Mouse (Mus musculus) kidney, postnatal 0 days (tissue): ENCODE results near the gene Esrrg. TPM values are rescaled to one million over a fixed set of nuclear protein-coding genes. Genes with fewer than 3 reads are reported as not detected.

ENCODE experiments used
- ATAC-seq: fragments of 200-750 bp; cut with Nextera tagmentation; replicated peaks from 2 replicates; pipeline ENCODE4 v1.8.0; 2017; ENCODE audit warnings: low read depth, moderate number of reproducible peaks, moderate TSS enrichment, moderate library complexity; ENCODE audit not compliant: low FRiP score
- DNase-seq: peaks from one replicate; pipeline ENCODE4 v3.0.0-alpha.2; 2016; ENCODE audit warnings: low spot score
- H3K27ac ChIP-seq: fragments of 300-500 bp; sonication (generic); 2 replicates; pipeline ENCODE4 v1.5.1; 2014; ENCODE audit warnings: mild to moderate bottlenecking
- H3K27me3 ChIP-seq: fragments of 300-500 bp; sonication (generic); 2 replicates; pipeline ENCODE4 v1.6.1; 2014; ENCODE audit warnings: low read length, mixed read lengths; ENCODE audit not compliant: insufficient read depth
- H3K36me3 ChIP-seq: fragments of 300-500 bp; sonication (generic); 2 replicates; pipeline ENCODE4 v1.6.1; 2014; ENCODE audit warnings: low read length, mixed read lengths; ENCODE audit not compliant: insufficient read depth
- H3K4me1 ChIP-seq: fragments of 300-500 bp; sonication (generic); replicated peaks from 2 replicates; pipeline ENCODE4 v1.6.1; 2014; ENCODE audit warnings: antibody characterized with exemption, low read length, mixed read lengths; ENCODE audit not compliant: insufficient read depth
- H3K4me2 ChIP-seq: fragments of 300-500 bp; sonication (generic); 2 replicates; pipeline ENCODE4 v1.6.1; 2014; ENCODE audit warnings: mild to moderate bottlenecking, low read length, moderate library complexity, mixed read lengths
- H3K4me3 ChIP-seq: fragments of 300-500 bp; sonication (generic); replicated peaks from 2 replicates; pipeline ENCODE4 v1.5.1; 2014; ENCODE audit warnings: low read depth, low read length
- H3K9ac ChIP-seq: fragments of 300-500 bp; sonication (generic); 2 replicates; pipeline ENCODE4 v1.6.1; 2014; ENCODE audit warnings: low read depth, low read length
- H3K9me3 ChIP-seq: fragments of 300-500 bp; sonication (generic); replicated peaks from 2 replicates; pipeline ENCODE4 v1.6.1; 2016; ENCODE audit warnings: low read length, inconsistent platforms, mixed read lengths
- CTCF ChIP-seq: IDR thresholded peaks from 2 replicates; pipeline ENCODE4 v1.5.1; 2016; ENCODE audit warnings: antibody characterized with exemption, low read depth, mild to moderate bottlenecking, moderate library complexity
- WGBS: fragments of 180-500 bp; shearing (Covaris S2); extraction: QIAGEN DNeasy Blood & Tissue Kit; methylation state at CpG from one replicate; pipeline ENCODE4 v1.1.7; 2014; 5-methylcytosine and 5-hydroxymethylcytosine counted together
- polyA plus RNA-seq: library from polyadenylated mRNA; unstranded; fragments of >200 nt; fragmentation: Nextera tagmentation; extraction: Ambion mirVana; gene quantifications from 2 replicates; pipeline ENCODE4 v1.2.1, GENCODE M21; 2015

The Esrrg gene
- polyA plus RNA-seq, 1 experiment from 2014 or later = 26.0 TPM

DNA sequence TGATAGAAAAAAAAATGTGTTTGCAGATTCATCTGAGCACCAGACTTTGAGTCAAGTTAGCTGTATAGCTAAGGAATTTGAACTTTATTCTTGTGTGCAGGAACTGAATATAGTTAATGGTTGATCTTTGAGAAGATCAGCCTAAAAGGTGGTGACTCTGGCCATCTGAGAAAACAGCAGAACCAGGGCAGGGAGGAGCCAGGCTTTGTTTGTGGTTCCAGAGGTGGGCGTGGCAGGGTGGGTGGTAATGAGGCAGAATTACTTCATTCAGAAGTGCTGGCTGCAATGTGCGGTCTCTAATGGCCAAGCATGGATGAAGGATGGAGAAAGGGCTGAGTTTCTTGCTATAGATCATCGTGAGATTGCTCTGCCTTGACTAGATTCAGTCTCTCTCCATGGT is 224.3 kb downstream of the Esrrg start:
- ATAC-seq = 0 out of 2 replicates have a peak, but pooled peaks have one; percentile 25
- H3K9ac ChIP-seq = no peak overlapping the region
- 0 out of 2 replicates have a peak, but pooled peaks cover 14% of the 10 kb centered on the region for H3K4me1 ChIP-seq
- H3K9me3 ChIP-seq = peaks cover 2% of the 10 kb centered on the region; the same call in 1 of the 2 replicates
- H3K4me2 ChIP-seq = no peak overlapping the region
- no peaks in the 10 kb centered on the region for H3K27me3 ChIP-seq
- no peak for TF ChIP-seq CTCF
- 34% methylated on average over 3 of the region's 3 CpGs for whole genome bisulfite sequencing
- no peak overlapping the region for H3K27ac ChIP-seq
- H3K4me3 ChIP-seq = no peak overlapping the region
- no peaks in the 10 kb centered on the region for H3K36me3 ChIP-seq
- DNase-seq = peak; percentile 47

- Histone ChIP-seq H3K36me3 (no peaks in the 10 kb centered on the region), H3K4me3 (no peak overlapping the region), H3K9me3 (peaks cover 2% of the 10 kb centered on the region; the same call in 1 of the 2 replicates), H3K4me1 (0 out of 2 replicates have a peak, but pooled peaks cover 14% of the 10 kb centered on the region), H3K27me3 (no peaks in the 10 kb centered on the region), H3K4me2 (no peak overlapping the region), H3K9ac (no peak overlapping the region), H3K27ac (no peak overlapping the region)
- ATAC-seq = no peak
- no peak for DNase-seq
- 95% methylated on average over 3 of the region's 3 CpGs for WGBS
- TF ChIP-seq CTCF = no peak
Measured at GRCm38 (mm10) chr1:187834576-187834975, 226.0 kb downstream of the Esrrg start.

GRCm38 (mm10) chr1:187836384-187836783 is 227.8 kb downstream of the Esrrg start:
- WGBS = 40% methylated on average over 6 of the region's 6 CpGs
- Histone ChIP-seq H3K9ac (no peak overlapping the region), H3K27me3 (no peaks in the 10 kb centered on the region), H3K4me1 (0 out of 2 replicates have a peak, but pooled peaks cover 14% of the 10 kb centered on the region), H3K27ac (no peak overlapping the region), H3K4me2 (no peak overlapping the region), H3K9me3 (peaks cover 2% of the 10 kb centered on the region; the same call in 1 of the 2 replicates), H3K36me3 (no peaks in the 10 kb centered on the region), H3K4me3 (no peak overlapping the region)
- ATAC-seq = no peak
- TF ChIP-seq CTCF = no peak
- no peak for DNase-seq

DNA sequence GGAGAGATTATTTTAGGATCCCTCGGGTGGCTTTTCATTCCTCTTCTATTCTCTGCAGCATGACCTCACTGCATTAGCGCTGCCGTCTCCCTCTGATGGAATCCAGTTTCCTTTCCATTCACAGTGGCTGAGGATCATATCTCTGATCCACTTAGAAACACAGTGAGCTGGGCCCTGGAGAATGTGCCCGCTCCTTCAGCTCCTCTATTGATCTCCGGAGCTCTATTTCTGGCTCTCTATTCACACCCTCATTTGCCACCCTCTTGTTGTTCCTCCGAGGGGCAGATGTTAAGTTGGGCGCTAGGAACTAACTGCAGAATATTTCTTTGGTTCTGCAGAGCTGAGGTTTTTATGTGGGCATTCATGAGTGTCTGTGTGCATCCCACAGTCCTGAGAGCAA is 228.3 kb downstream of the Esrrg start:
- no peak overlapping the region for H3K4me3 ChIP-seq
- WGBS = 23% methylated on average over 7 of the region's 7 CpGs
- no peak overlapping the region for H3K4me2 ChIP-seq
- ATAC-seq (no peak), DNase-seq (peak; percentile 33)
- no peaks in the 10 kb centered on the region for H3K27me3 ChIP-seq
- H3K9me3 ChIP-seq = peaks cover 2% of the 10 kb centered on the region; the same call in 1 of the 2 replicates
- no peak overlapping the region for H3K27ac ChIP-seq
- H3K36me3 ChIP-seq = no peaks in the 10 kb centered on the region
- TF ChIP-seq CTCF = no peak
- H3K4me1 ChIP-seq = 0 out of 2 replicates have a peak, but pooled peaks cover 14% of the 10 kb centered on the region
- H3K9ac ChIP-seq = no peak overlapping the region

DNA sequence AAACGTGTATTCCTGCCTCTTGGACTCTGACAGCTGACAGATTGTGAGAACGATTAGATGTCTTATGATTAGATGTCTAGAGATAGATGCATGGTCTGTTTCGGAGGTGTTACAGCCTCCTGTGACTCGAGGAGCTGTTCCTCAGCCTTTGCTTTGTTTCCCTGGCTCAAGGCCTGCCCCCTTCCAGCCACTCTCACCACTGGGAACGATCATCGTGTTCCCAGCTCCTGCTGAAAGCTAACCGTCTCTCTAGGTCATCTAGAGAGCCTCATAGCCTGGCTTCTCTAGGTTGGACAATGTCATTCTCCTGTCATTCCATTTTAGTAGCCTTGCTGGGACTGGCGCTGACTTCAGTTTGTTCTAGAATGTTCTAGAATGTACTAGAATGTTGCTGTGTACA is 233.0 kb downstream of the Esrrg start:
- DNase-seq (no peak), ATAC-seq (no peak)
- TF ChIP-seq CTCF = no peak
- WGBS = 79% methylated on average over 8 of the region's 8 CpGs
- Histone ChIP-seq H3K4me3 (no peak overlapping the region), H3K27me3 (no peaks in the 10 kb centered on the region), H3K36me3 (no peaks in the 10 kb centered on the region), H3K9ac (no peak overlapping the region), H3K9me3 (no peaks in the 10 kb centered on the region), H3K27ac (no peak overlapping the region), H3K4me2 (no peak overlapping the region), H3K4me1 (0 out of 2 replicates have a peak, but pooled peaks cover 3% of the 10 kb centered on the region)

GRCm38 (mm10) chr1:187842702-187843101 is 234.1 kb downstream of the Esrrg start:
- no peak for ATAC-seq
- H3K9ac ChIP-seq = no peak overlapping the region
- WGBS = 93% methylated on average over 5 of the region's 5 CpGs

GRCm38 (mm10) chr1:187854148-187854547 is 245.6 kb downstream of the Esrrg start:
- Histone ChIP-seq H3K4me2 (no peak overlapping the region), H3K4me3 (no peak overlapping the region), H3K9me3 (no peaks in the 10 kb centered on the region), H3K9ac (no peak overlapping the region), H3K27ac (no peak overlapping the region), H3K36me3 (no peaks in the 10 kb centered on the region), H3K27me3 (no peaks in the 10 kb centered on the region), H3K4me1 (0 out of 2 replicates have a peak, but pooled peaks cover 3% of the 10 kb centered on the region)
- peak; percentile 59 for DNase-seq
- ATAC-seq = no peak
- WGBS = 32% methylated on average over 8 of the region's 8 CpGs
- TF ChIP-seq CTCF = no peak

More at GRCm38 (mm10) chr1:187842702-187843101, 234.1 kb downstream of the Esrrg start:
- Histone ChIP-seq H3K27ac (no peak overlapping the region), H3K9me3 (no peaks in the 10 kb centered on the region), H3K4me2 (no peak overlapping the region), H3K4me3 (no peak overlapping the region), H3K36me3 (no peaks in the 10 kb centered on the region), H3K4me1 (no peaks in the 10 kb centered on the region), H3K27me3 (no peaks in the 10 kb centered on the region)
- TF ChIP-seq CTCF = peak; percentile 21; the same call in 1 of the 2 replicates
- no peak for DNase-seq
